Mouse (Mus musculus): ENCODE measurements at regions not wholly inside any gene's neighbourhood (a gene's known extent, or its start where the extent isn't known, plus 50 kb on each side); places are given as distances from the start of the nearest gene placed in this dataset.

DNA sequence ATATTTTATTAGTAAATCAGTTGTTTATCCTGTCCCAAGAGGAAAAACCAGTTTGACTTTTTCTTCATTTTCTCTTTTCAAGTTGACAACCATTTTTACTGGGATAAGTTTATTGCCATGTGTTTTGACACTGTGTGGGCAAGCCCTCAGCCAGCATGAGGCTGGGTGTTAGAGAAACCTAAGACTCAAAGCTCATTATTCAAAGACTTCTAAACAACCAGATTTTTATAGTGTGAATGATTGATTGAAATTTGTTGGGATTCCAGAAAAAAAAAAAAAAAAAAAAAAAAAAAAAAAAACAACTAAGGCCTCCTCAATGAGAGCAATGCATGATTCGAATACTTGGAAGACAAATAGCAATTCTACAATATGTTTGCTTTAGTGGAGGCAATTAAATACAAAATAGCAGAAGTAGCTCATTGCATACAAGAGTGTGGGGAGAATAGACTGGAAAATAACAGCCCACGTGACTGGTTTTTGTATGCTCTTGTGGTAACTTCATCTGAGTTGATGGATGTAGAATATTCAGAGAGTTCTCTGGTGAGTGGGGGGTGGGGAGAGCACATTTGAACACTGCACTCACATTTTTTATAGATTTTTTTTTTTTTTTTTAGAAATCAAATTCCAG is 70.9 kb upstream of the Btg1 start:
- TF ChIP-seq CTCF (conservative IDR thresholded peaks at IDR 0.05; ENCODE audit: low read length) (no peak), NANOG (IDR thresholded peaks at IDR 0.05; ENCODE audit: borderline replicate concordance, low read length) (no peak), POU5F1 (IDR thresholded peaks at IDR 0.05; ENCODE audit: borderline replicate concordance, low read length) (no peak)
